Mouse (Mus musculus) adrenal gland (tissue): Measurements from ENCODE around the gene Fam107b.

Experiments
- intact Hi-C: fragments of 180-260 bp; cut with DNase I; formaldehyde crosslinking; loops from one replicate; pipeline ENCODE4 v1.15.1; 2025

Gene Fam107b

DNA sequence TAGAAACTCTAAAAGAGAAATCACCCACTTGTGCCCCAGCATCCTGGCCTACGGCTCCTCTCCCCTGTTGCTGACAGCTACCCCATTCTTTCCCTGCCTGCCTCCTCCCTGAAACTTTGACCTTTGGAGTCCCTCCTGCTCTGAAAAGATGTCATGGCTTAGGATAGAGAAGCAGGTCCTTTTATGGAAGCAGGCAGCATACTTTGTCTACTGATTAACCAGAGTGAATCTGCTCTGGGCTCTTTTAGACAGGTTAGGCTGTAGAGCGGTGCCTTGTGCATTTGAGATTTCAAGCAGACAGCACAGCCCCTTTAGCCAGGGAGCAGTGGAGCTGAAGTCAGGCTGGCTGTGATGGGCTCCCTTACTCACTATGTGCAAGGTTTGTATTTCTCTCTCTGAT is 200.1 kb downstream of the Fam107b start:
- intact Hi-C loops, result loop anchor here (2.0 to 10.0 kb wide), 2 partner anchors 224 to 426 kb away; no protein-coding TSS in a partner anchor

DNA sequence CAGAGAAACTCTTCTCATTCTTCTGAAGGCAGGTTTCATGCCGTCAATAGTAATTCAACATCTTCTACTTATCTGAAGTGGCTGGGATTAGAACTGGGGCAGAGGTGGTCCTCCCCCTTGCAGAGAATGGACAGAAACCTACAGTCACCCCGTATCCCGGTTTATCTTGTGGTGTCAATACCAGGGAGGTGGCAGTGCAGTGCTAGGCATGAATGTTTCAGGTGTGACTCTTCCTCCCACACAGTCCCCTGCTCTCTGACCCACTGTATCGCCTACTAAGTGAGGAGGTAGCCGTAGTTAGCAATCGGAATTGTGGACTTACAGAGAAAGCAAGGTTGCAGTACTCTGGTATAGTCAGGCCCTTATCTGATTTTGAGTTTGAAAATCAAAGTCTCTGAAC is 201.2 kb downstream of the Fam107b start:
- intact Hi-C loops, result loop anchor here (2.0 to 10.0 kb wide), 2 partner anchors 225 to 427 kb away; no protein-coding TSS in a partner anchor

DNA sequence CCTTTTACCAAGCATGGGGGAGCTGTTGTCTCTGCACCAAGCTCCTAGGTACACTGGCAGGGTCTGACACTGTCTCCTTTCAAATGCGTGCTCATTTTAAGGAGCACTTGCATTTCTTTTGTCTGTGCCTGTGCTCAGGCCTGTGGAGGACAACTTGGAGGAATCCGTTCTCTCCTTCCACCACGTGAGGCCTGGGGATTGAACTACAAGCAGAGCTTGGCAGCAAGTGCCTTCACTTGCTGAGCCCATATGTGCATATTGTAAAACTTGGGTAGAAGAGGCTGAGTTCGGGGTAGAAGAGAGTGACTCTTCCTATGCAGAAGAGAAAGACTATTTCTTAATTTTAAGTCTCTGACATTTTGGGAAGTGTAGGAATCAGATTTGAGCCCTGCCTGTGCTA is 202.8 kb downstream of the Fam107b start:
- intact Hi-C loops, result loop anchor here (10.0 kb wide), 1 partner anchor 428 kb away; no protein-coding TSS in a partner anchor

DNA sequence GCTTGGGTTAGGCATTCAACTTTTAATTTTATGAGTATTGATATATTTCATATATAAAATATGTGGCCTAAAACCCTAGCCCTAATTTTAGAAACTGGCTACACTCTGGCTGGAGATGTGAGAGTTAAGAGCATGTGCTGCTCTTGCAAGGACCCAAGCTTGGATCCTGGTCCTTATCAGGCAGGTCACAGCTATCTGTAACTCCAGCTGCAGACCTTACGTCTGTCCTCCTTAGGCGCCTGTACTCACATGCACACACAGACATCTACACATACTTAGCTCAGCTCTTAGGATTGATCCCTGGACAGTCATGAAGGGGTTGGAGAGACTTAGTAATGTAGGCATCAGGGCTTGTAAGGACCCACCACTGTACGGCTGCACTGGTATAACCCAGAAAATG is 205.3 kb downstream of the Fam107b start:
- intact Hi-C loops, result loop anchor here (10.0 kb wide), 1 partner anchor 431 kb away; no protein-coding TSS in a partner anchor

DNA sequence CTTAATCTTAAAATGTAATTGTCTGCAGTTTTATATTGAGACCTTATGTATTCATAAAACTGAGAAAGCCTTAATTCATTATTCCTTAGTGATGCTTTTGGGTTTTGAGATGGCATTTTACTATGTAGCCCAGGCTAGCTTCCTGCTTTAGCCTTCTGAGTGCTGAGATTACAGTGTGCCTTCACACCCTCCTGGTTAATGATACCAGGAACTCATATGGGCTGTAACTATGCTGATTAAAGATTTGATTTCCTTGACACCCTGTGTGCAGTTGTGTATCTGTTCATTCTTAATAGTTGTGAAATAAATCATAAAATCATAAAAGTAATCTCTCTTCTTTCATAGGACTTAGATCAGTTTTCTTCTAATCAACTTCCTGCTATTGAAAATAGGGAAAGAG is 205.8 kb downstream of the Fam107b start:
- intact Hi-C loops, result loop anchor here (10.0 kb wide), 1 partner anchor 431 kb away; no protein-coding TSS in a partner anchor

DNA sequence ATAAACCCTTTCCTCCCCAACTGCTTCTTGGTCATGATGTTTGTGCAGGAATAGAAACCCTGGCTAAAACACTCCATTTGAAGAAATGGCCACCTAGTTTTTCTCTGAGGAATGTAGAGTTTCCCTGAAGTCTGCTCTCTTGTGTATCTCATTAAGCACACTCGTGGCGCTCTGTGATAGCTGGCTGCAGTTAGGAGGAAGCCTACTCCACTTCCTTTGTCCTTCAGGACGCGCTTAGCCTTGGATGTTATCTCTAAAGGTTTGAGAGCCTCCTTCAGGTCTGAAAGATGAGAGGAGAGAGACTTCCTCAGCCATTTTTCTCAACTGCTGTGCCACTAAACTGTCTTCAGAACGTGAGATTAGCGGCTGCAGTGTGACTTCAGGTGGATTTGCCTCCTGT is 207.4 kb downstream of the Fam107b start:
- intact Hi-C loops, result loop anchor here (10.0 kb wide), 1 partner anchor 433 kb away; no protein-coding TSS in a partner anchor

DNA sequence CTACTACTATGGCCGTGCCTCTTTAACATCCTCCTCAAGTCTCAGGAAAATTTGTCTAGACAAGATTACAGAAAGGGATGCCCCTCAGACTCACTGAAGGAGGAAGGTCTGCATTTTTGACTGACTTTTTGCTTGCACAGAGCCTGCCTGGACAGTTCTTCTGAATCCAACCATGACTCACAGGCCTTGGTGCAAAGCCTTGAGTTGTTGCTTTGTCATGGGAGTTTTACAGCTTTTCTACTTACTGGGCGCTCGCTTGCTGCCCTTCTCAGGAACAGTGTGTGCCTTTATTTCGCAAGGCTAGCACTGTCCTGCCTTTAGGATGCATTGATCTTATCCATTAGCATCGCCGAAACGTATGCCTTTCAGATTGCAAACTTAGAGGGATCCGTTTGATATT is 215.3 kb downstream of the Fam107b start:
- intact Hi-C loops, result no loop called here

DNA sequence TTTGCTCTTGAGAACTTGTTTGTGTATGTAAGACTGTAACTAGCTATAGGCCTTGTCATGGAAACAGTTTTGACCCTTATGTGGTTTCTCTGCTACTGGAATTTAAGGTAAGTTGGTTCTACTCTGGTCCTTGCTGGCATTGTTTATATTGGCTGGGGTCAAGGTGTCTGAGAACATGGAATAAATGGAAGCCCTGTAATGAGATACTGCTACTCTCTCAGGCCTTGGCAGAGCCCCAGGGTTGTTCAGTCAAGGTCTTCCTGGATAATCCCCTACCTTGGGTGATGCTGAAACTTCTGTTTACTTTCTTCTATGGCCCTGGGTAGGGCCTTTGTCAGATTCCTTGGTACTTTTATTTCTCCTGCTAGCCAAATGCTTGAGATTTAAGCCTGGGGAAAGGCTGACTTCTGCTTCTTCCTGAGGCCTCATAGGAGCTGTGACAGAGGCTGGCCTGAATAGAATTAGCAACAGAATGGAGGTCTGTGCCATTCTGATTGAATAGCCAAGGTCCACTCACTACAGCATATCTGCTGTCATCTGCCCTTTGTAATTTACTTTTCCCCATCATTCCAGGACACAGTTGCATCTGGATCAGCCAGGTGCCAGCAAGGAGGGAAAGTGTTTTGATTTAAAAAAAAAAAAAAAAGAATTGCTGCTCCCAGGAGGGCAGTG is 217.6 kb downstream of the Fam107b start:
- intact Hi-C loops, result no loop called here

DNA sequence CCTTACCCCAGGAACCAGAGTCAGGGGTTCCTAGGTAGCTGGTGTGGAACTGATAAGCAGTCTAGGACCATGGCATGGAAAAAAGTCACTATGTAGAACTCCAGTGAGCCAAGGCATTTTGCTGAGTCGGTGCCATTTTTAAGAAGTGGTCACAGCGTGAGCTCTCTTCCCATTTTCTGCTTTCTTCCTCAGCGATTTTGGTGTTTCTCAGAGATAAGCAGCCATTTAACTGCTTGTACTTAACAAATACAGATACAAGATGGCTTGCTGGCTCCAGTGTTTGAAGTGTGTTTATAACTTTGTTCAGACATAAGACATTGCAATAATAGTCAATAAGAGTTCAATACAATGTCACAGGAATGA is 218.1 kb downstream of the Fam107b start:
- intact Hi-C loops, result no loop called here

DNA sequence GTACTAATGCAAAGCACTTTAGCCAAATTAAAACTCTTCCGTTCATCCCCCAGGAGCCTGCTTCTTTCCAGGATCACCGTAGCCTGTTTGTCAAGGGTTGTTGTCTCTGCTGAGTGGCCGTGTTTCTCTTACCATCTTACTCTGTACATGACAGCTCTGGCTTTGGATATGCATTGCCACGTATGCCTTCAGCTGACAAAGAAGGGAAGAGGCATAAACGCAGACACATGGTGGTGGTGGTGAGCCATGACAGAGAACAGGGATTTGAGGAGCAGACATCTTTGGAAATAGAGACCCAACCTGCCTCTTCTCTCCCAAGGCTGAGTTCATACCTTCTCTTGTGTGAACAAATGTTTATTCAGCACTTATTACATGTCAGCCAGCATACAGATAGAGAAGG is 226.3 kb downstream of the Fam107b start:
- intact Hi-C loops, result no loop called here

DNA sequence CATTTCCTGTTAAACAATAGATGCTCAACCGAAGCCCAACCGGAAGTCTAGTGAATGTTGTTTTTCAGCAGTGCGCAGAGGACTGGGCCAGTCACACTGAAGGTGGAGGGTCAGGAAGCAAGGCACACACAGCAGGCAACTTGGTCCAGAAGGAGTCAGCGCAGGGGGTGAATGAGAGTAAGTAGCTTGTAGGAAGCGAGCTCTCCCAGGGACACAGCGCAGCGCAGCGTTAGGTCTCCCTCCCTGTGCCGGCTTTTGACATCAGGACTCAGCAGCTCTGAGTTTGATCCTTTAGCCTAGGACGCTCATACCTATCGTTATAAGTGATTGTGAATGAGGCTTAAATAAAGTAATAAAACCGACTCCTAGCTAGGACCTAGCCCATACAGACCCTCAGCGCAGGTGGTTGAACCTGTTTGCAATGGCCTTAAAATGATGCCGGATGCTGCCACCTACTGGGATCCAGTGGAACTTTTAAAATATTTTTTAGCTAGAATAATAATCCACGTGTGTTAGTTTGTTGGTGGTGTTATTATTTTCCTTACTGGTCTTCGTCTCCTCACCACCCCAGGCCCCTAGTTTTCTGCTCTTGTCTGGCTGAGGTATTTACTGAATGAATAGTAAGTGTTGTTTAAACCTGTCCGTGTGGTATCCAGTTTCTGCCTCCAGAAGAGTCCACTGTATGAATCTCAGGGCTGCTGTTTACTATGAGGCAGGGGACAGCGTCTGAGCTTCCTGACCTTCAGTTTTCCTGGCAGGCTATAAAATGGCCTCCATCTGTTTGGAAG is 229.7 kb downstream of the Fam107b start:
- intact Hi-C loops, result loop anchor here (2.0 to 5.0 kb wide), 2 partner anchors 253 to 453 kb away; no protein-coding TSS in a partner anchor

DNA sequence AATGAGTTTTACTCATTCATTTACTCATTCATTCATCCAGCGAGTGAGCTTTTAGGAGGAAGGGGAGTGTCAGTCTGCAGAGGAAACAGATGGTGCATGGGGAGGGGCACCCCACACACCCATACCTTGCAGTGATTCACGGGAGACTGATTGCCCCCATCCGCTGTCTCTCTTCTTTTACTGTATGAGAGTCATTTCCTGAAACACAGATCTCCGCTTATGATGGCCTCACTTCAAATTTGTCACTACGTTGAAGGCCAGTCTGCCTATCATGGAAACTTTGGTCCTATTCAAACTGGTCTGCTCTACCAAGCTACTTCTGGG is 230.2 kb downstream of the Fam107b start:
- intact Hi-C loops, result loop anchor here (5.0 kb wide), 1 partner anchor 453 kb away; no protein-coding TSS in a partner anchor

DNA sequence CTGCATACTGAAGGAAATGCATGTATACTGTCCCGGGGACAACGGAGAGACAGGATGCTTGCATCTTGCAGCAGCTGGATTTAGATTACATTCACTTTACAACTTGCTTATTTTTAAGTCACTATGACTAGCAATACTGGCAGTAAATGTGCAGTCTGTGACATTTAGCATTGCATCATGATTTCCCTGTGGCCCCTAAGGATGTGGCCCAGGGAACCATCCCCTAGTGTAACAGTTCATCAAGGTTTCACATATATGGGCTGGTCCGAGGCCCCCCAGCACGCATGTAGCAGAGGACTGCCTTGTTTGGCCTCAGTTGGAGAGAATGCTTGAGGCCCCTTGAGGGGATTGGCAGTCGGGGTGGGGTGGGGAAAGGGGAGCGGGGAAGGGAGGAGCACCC is 235.5 kb downstream of the Fam107b start:
- intact Hi-C loops, result no loop called here

DNA sequence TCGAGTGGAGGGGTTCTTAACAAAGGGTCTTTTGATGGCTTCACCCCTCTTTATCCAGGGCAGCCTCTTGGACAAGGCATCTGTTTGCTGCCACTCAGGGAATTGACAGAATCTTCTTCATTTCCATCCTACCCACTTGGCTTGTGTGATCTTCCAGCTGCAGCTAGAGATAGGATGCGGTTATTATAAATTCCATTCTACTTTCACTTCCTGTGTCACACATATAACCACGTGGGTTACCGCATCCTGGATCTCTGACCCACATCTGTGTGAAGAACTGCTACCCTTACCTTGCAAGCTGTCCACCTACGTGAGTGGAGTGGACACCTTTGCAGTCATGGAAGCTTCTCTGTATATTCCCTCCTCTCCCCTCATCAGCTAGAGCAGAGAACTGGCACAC is 240.0 kb downstream of the Fam107b start:
- intact Hi-C loops, result no loop called here

DNA sequence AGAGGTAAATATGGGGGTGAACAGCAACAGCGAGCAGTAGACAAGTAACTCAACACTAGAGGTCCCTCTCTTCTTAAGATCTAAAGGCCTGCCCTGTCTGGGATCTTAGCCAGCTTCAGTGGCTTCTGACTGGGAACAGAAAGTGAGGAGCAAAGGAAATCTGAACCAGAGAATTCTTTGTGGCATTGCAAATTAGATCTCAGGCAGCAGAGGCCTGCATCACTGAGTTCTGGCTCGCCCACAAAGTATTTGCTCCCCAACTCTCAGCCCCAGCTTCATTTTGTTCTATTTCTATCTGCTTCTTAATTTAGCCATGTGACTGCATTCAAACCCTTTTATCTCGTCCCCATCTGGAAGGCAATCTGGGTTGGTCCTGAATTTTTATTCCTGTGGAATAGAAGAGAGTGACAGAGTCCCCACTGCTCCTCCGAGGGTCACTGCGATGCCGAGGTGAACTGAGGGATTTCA is 245.9 kb downstream of the Fam107b start:
- intact Hi-C loops, result loop anchor here (5.0 kb wide), 2 partner anchors 401 to 676 kb away; no protein-coding TSS in a partner anchor

DNA sequence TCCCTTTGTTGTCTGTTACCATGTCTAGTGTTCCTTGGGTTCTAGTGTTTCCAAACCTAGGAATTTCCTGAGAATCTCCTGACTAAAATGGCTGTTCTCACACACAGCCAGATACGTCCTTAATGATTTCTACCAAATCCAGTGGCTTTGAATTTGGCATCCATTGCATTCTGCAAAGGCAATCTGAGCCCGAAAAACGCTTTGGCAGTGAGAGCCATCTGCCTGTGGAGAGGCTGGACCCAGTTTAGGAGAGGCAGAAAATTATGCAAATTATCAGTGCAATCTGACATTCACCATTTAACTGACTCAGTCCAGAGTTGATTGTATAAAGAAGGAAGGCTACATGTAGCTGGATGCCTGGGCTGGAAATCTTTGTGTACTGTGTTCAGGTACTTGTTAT is 247.3 kb downstream of the Fam107b start:
- intact Hi-C loops, result loop anchor here (5.0 kb wide), 2 partner anchors 400 to 675 kb away; no protein-coding TSS in a partner anchor

DNA sequence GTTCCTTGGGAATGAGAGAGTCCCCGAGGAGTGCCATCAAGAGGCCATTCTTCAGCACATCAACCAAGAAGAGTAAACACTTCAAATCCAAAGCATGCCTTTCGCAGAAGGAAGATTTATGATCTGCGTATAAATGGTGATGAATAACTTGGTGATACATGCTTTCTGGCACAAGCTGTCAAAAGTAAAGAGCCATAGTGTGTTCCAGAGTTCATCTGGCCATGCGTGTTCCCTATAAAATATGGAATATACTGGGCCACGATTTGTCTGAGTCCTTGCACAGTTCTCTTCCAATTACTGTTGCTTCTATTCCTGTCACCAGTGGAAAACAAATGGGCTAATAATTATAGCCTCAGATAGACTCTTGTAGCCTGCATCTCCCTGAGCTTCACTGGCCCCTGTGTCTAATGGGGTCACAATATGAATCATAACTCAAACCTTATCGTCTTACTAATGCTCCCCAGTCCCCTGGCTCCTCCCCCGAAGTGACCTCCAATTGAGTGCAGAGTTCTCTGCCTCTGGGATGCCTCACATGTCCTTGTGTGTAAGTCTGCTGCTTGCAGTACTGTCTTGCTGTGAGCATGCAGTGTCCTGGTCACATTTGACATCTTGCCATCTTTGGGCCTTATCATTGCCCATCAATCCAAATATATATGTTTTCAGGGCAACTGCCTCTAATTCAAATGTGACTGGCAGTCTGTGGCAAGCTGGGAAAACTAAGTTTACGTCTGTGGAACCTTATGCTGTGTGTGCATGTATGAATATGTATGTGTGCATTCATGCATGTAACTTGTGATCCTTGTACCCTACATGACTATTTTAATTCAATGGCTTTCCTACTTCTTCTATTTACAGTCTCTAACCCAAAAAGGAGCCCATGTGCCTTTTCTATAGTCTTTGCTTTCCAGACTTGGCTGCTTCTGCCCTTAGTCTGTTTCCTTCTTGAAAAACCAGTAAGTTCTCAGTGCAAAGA is 252.5 kb downstream of the Fam107b start:
- intact Hi-C loops, result loop anchor here (10.0 kb wide), 1 partner anchor 92 kb away; no protein-coding TSS in a partner anchor
